Mouse (Mus musculus): ENCODE results near the gene Prss28. TPM values are rescaled to one million over a fixed set of nuclear protein-coding genes. Genes with fewer than 3 reads are reported as not detected.

Prss28 gene
- polyA plus RNA-seq, 1 experiment from 2014 or later: not detected

DNA sequence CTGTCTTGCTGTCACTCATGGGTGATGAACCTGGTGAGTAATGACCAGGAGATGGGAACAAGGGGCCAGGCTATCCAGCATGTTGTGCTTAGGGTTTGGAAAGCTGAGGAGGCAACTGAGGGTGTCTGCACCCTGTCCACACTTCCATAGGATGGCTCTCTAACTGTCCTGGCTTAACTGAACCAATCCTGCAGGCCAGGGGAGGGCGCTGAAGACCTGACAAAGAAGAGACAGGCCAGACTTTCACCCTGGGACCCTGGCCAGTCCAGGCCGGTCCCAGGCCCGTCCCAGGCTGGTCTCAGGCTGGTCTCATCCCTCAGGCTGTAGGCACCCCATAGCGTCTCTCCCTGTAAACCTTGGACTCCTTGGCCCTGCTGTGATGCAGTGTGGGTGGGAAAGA is 18.0 kb upstream of the Prss28 start:
- Histone ChIP-seq H3K4me2 (no peak overlapping the region), H3K4me3 (no peak overlapping the region), H3K9me3 (no peaks in the 10 kb centered on the region), H3K4me1 (no peaks in the 10 kb centered on the region), H3K9ac (no peak overlapping the region), H3K27ac (no peak overlapping the region), H3K36me3 (no peaks in the 10 kb centered on the region), H3K27me3 (0 out of 2 replicates have a peak, but pooled peaks cover 7% of the 10 kb centered on the region)
- 23% methylated on average over 4 of the region's 4 CpGs for WGBS
- no peak for ATAC-seq (ENCODE audit: insufficient number of reproducible peaks, low FRiP score, low TSS enrichment, low read depth)

- H3K9ac ChIP-seq: no peak overlapping the region
- H3K4me1 ChIP-seq: no peaks in the 10 kb centered on the region
- no peaks in the 10 kb centered on the region for H3K9me3 ChIP-seq
- no peak overlapping the region for H3K4me3 ChIP-seq
- no peak for ATAC-seq (ENCODE audit: insufficient number of reproducible peaks, low FRiP score, low TSS enrichment, low read depth)
- H3K4me2 ChIP-seq: no peak overlapping the region
- no peaks in the 10 kb centered on the region for H3K36me3 ChIP-seq
- WGBS: 73% methylated on average over 5 of the region's 5 CpGs
- H3K27ac ChIP-seq: no peak overlapping the region
- H3K27me3 ChIP-seq: 0 out of 2 replicates have a peak, but pooled peaks cover 7% of the 10 kb centered on the region
These were observed 15.0 kb upstream of the Prss28 start for GRCm38 (mm10) chr17:25293495-25293894.

- no peak for ATAC-seq (ENCODE audit: insufficient number of reproducible peaks, low FRiP score, low TSS enrichment, low read depth)
- Histone ChIP-seq H3K4me2 (no peak overlapping the region), H3K4me1 (no peaks in the 10 kb centered on the region), H3K9me3 (no peaks in the 10 kb centered on the region), H3K27ac (no peak overlapping the region), H3K36me3 (no peaks in the 10 kb centered on the region), H3K27me3 (0 out of 2 replicates have a peak, but pooled peaks cover 7% of the 10 kb centered on the region), H3K9ac (no peak overlapping the region), H3K4me3 (no peak overlapping the region)
- 74% methylated on average over 1 of the region's 1 CpGs for WGBS
These were observed 14.3 kb upstream of the Prss28 start for GRCm38 (mm10) chr17:25294111-25294510.

DNA sequence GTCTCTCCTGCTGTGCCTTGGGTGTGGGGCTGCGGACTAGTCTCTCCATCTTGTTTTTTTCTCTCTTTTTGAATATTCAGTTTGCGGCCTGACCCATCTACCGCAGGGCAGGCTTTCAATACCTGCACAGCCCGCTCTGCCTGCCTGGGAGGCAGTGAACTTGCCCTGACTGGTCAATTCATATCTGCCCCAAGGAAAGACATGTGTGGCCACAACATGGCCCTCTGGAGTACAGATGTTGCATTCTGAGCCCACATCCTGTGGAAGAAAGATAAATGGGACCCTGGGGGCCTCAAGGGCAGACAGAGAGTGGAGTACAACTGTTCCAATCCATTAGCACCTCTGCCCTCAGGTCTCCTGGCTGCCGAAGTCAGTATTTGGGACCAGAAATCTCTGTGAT is 10.4 kb upstream of the Prss28 start, which contains the start of gene Prss34:
Prss34 (plus strand) TSS at position 301 of the 400 bp plus-strand sequence.
- Histone ChIP-seq H3K27me3 (no peaks in the 10 kb centered on the region), H3K36me3 (no peaks in the 10 kb centered on the region), H3K4me3 (no peak within 1 kb of the TSS), H3K4me1 (no peaks in the 10 kb centered on the region), H3K27ac (no peak within 1 kb of the TSS), H3K9me3 (no peaks in the 10 kb centered on the region), H3K4me2 (no peak within 1 kb of the TSS), H3K9ac (no peak within 1 kb of the TSS)
- 66% methylated on average over 5 of the region's 5 CpGs for WGBS
- ATAC-seq (ENCODE audit: insufficient number of reproducible peaks, low FRiP score, low TSS enrichment, low read depth): no peak

DNA sequence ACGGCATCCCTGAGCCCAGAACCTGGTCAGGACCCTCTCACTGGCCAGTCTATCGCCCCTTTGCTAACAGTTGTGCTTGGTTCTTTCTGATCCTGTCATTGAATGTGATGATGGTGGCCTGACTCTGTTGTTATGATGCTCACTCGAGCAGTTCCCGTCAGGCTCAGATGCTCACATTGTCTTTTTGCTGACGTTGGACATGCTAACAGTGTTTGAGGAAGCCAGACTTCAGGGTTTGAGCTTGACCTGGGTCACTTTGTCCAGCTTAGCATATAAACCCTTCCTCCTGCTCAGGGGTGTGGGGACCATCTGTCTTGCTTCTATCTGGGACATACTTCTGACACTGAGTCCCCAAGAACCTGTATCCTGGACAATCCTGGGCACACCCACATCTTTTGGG is 9.9 kb downstream of the Prss28 start, which contains the start of gene Prss29:
Prss29 (plus strand) TSS at position 301 of the 400 bp plus-strand sequence.
- Histone ChIP-seq H3K4me2 (no peak within 1 kb of the TSS), H3K4me1 (no peaks in the 10 kb centered on the region), H3K9me3 (no peaks in the 10 kb centered on the region), H3K36me3 (no peaks in the 10 kb centered on the region), H3K27ac (no peak within 1 kb of the TSS), H3K27me3 (no peaks in the 10 kb centered on the region), H3K9ac (no peak within 1 kb of the TSS), H3K4me3 (no peak within 1 kb of the TSS)
- WGBS: 75% methylated on average over 5 of the region's 5 CpGs
- no peak for ATAC-seq (ENCODE audit: insufficient number of reproducible peaks, low FRiP score, low TSS enrichment, low read depth)

DNA sequence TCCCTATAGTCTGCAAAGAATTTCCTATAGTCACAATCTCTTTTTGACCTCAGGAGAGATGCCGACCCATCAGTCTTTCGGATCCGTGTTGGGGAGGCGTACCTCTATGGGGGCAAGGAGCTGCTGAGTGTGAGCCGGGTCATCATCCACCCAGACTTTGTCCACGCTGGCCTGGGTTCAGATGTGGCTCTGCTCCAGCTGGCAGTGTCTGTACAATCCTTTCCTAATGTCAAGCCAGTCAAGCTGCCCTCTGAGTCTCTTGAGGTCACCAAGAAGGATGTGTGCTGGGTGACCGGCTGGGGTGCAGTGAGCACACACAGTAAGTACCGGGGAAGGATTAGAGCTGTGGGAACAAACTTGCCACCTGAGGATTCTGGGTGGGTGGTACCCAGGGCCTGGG is 12.4 kb downstream of the Prss28 start:
- no peak overlapping the region for H3K4me3 ChIP-seq
- WGBS: 90% methylated on average over 8 of the region's 8 CpGs
- no peak overlapping the region for H3K4me2 ChIP-seq
- no peaks in the 10 kb centered on the region for H3K36me3 ChIP-seq
- H3K27ac ChIP-seq: no peak overlapping the region
- no peak for ATAC-seq (ENCODE audit: insufficient number of reproducible peaks, low FRiP score, low TSS enrichment, low read depth)
- H3K9me3 ChIP-seq: no peaks in the 10 kb centered on the region
- no peaks in the 10 kb centered on the region for H3K4me1 ChIP-seq
- no peak overlapping the region for H3K9ac ChIP-seq
- no peaks in the 10 kb centered on the region for H3K27me3 ChIP-seq

DNA sequence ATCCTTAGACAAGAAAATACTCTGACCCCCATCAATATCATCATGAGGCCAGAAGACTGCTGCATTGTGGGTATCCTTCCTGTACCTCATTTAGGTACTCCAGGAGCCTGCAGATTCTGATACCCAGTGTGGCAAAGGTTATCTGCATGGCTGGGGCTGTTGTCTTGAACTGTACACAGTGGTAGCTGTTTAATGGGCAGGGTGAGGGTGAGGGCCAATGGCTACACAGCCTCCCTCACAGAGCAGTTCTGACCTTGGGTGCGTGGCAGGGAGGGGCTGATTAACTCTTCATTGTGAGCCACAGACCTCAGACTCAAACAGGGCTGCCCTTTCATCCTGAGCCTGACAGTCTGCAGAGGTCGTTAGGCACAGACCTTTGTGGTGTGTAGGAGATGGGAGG is 14.5 kb downstream of the Prss28 start:
- Histone ChIP-seq H3K9ac (no peak overlapping the region), H3K4me1 (no peaks in the 10 kb centered on the region), H3K4me2 (no peak overlapping the region), H3K36me3 (no peaks in the 10 kb centered on the region), H3K27me3 (0 out of 2 replicates have a peak, but pooled peaks cover under 1% of the 10 kb centered on the region), H3K4me3 (no peak overlapping the region), H3K27ac (no peak overlapping the region), H3K9me3 (no peaks in the 10 kb centered on the region)
- 5% methylated on average over 2 of the region's 2 CpGs for WGBS
- no peak for ATAC-seq (ENCODE audit: insufficient number of reproducible peaks, low FRiP score, low TSS enrichment, low read depth)

GRCm38 (mm10) chr17:25332321-25332720 is 23.9 kb downstream of the Prss28 start:
- H3K27me3 ChIP-seq: peaks cover 32% of the 10 kb centered on the region
- no peak overlapping the region for H3K9ac ChIP-seq
- no peaks in the 10 kb centered on the region; the same call in 1 of the 2 replicates for H3K4me1 ChIP-seq
- no peak overlapping the region for H3K27ac ChIP-seq
- no peak overlapping the region for H3K4me2 ChIP-seq
- H3K36me3 ChIP-seq: no peaks in the 10 kb centered on the region
- no peak for ATAC-seq (ENCODE audit: insufficient number of reproducible peaks, low FRiP score, low TSS enrichment, low read depth)
- 80% methylated on average over 9 of the region's 9 CpGs for WGBS
- no peak overlapping the region for H3K4me3 ChIP-seq
- H3K9me3 ChIP-seq: no peaks in the 10 kb centered on the region

- no peak overlapping the region for H3K4me3 ChIP-seq
- WGBS: under 1% methylated on average over 8 of the region's 8 CpGs
- no peaks in the 10 kb centered on the region for H3K9me3 ChIP-seq
These were observed 25.5 kb downstream of the Prss28 start for GRCm38 (mm10) chr17:25333943-25334342.

GRCm38 (mm10) chr17:25338218-25338617 is 29.8 kb downstream of the Prss28 start:
- H3K36me3 ChIP-seq: no peaks in the 10 kb centered on the region
- WGBS: 79% methylated on average over 4 of the region's 4 CpGs
- H3K4me1 ChIP-seq: no peaks in the 10 kb centered on the region; the same call in 1 of the 2 replicates
- H3K9me3 ChIP-seq: no peaks in the 10 kb centered on the region
- peaks cover 9% of the 10 kb centered on the region for H3K27me3 ChIP-seq
- H3K4me3 ChIP-seq: no peak overlapping the region
- no peak overlapping the region for H3K27ac ChIP-seq
- no peak overlapping the region for H3K4me2 ChIP-seq
- no peak for ATAC-seq (ENCODE audit: insufficient number of reproducible peaks, low FRiP score, low TSS enrichment, low read depth)
- no peak overlapping the region for H3K9ac ChIP-seq

More at GRCm38 (mm10) chr17:25333943-25334342, 25.5 kb downstream of the Prss28 start:
- Histone ChIP-seq H3K4me2 (no peak overlapping the region), H3K9ac (no peak overlapping the region), H3K27ac (no peak overlapping the region), H3K36me3 (no peaks in the 10 kb centered on the region), H3K4me1 (no peaks in the 10 kb centered on the region; the same call in 1 of the 2 replicates), H3K27me3 (peaks cover 31% of the 10 kb centered on the region)
- no peak for ATAC-seq (ENCODE audit: insufficient number of reproducible peaks, low FRiP score, low TSS enrichment, low read depth)

- Histone ChIP-seq H3K9me3 (no peaks in the 10 kb centered on the region), H3K9ac (no peak overlapping the region), H3K27ac (no peak overlapping the region), H3K36me3 (no peaks in the 10 kb centered on the region), H3K4me3 (no peak overlapping the region), H3K4me1 (no peaks in the 10 kb centered on the region), H3K4me2 (no peak overlapping the region), H3K27me3 (0 out of 2 replicates have a peak, but pooled peaks cover 3% of the 10 kb centered on the region)
- ATAC-seq (ENCODE audit: insufficient number of reproducible peaks, low FRiP score, low TSS enrichment, low read depth): no peak
- 88% methylated on average over 6 of the region's 6 CpGs for WGBS
These were observed 31.6 kb downstream of the Prss28 start for GRCm38 (mm10) chr17:25340003-25340402.

DNA sequence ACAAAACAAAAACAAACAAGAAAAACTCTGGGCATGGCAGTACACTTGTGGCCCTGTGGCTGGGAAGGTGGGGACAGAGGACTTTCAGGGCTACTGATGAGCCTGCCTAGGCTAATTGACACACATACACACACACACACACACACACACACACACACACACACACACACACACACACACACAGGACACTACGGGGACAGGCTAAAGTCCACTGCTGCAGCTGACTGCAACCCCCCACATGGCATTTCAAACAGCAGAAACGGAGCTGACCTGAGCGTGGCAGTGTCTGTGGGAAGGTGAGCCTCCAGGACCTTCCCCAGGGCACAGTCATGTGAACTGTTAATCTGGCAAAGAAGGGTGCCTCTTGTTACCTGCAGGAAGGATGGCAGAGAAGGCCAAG is 33.0 kb downstream of the Prss28 start:
- Histone ChIP-seq H3K4me1 (no peaks in the 10 kb centered on the region), H3K36me3 (no peaks in the 10 kb centered on the region), H3K9me3 (no peaks in the 10 kb centered on the region), H3K4me2 (no peak overlapping the region), H3K27ac (no peak overlapping the region), H3K9ac (no peak overlapping the region), H3K4me3 (no peak overlapping the region), H3K27me3 (0 out of 2 replicates have a peak, but pooled peaks cover 3% of the 10 kb centered on the region)
- 42% methylated on average over 3 of the region's 3 CpGs for WGBS
- no peak for ATAC-seq (ENCODE audit: insufficient number of reproducible peaks, low FRiP score, low TSS enrichment, low read depth)

GRCm38 (mm10) chr17:25345462-25345861 is 37.0 kb downstream of the Prss28 start, which contains the start of gene Tpsab1:
Gene Tpsab1 (minus strand): TSS chr17:25345562.
- H3K4me2 ChIP-seq: no peak within 1 kb of the TSS
- H3K9ac ChIP-seq: no peak within 1 kb of the TSS
- no peaks in the 10 kb centered on the region for H3K9me3 ChIP-seq
- no peaks in the 10 kb centered on the region for H3K4me1 ChIP-seq
- no peaks in the 10 kb centered on the region for H3K36me3 ChIP-seq
- H3K27ac ChIP-seq: no peak within 1 kb of the TSS
- 92% methylated on average over 4 of the region's 4 CpGs for WGBS
- ATAC-seq (ENCODE audit: insufficient number of reproducible peaks, low FRiP score, low TSS enrichment, low read depth): no peak
- H3K27me3 ChIP-seq: no peaks in the 10 kb centered on the region
- H3K4me3 ChIP-seq: no peak within 1 kb of the TSS
